Mouse (Mus musculus) lung, embryonic 16.5 days (tissue): Measurements from ENCODE around the gene Olfr1066. TPM values are rescaled to one million over a fixed set of nuclear protein-coding genes. Genes with fewer than 3 reads are reported as not detected.

ENCODE experiments used
- polyA plus RNA-seq: library from polyadenylated mRNA; unstranded; fragments of >200 nt; fragmentation: Nextera tagmentation; extraction: Ambion mirVana; gene quantifications from 2 replicates; pipeline ENCODE4 v1.2.1, GENCODE M21; 2015

Gene Olfr1066
- polyA plus RNA-seq, 1 experiment from 2014 or later, result not detected

Other genes starting within 250 kb of the Olfr1066 start
- gene Olfr1046, start 237.0 kb downstream of the Olfr1066 start, polyA plus RNA-seq, result not detected in 2 replicates
- gene Olfr1047, start 224.9 kb downstream of the Olfr1066 start, polyA plus RNA-seq, result not detected in 2 replicates
- not detected in 2 replicates for gene Olfr1048, start 216.0 kb downstream of the Olfr1066 start, polyA plus RNA-seq
- gene Olfr1049, start 197.9 kb downstream of the Olfr1066 start, polyA plus RNA-seq, result not detected in 2 replicates
- gene Olfr1051, start 177.2 kb downstream of the Olfr1066 start, polyA plus RNA-seq, result not detected in 2 replicates
- gene Olfr1052, start 163.8 kb downstream of the Olfr1066 start, polyA plus RNA-seq, result not detected in 2 replicates
- gene Olfr1053, start 141.0 kb downstream of the Olfr1066 start, polyA plus RNA-seq, result not detected in 2 replicates
- gene Olfr1054, start 120.8 kb downstream of the Olfr1066 start, polyA plus RNA-seq, result not detected in 2 replicates
- not detected in 2 replicates for gene Olfr1055, start 106.0 kb downstream of the Olfr1066 start, polyA plus RNA-seq
- not detected in 2 replicates for gene Olfr1056, start 93.8 kb downstream of the Olfr1066 start, polyA plus RNA-seq
- not detected in 2 replicates for gene Olfr1057, start 77.9 kb downstream of the Olfr1066 start, polyA plus RNA-seq
- gene Olfr1058, start 67.7 kb downstream of the Olfr1066 start, polyA plus RNA-seq, result not detected in 2 replicates
- not detected in 2 replicates for gene Olfr1061, start 42.2 kb downstream of the Olfr1066 start, polyA plus RNA-seq
- gene Olfr1062, start 29.5 kb downstream of the Olfr1066 start, polyA plus RNA-seq, result not detected in 2 replicates
- not detected in 2 replicates for gene Olfr1065, start 5.7 kb downstream of the Olfr1066 start, polyA plus RNA-seq
- not detected in 2 replicates for gene Olfr228, start 31.1 kb upstream of the Olfr1066 start, polyA plus RNA-seq
- not detected in 2 replicates for gene Olfr1076, start 52.2 kb upstream of the Olfr1066 start, polyA plus RNA-seq
- gene Olfr1079, start 86.2 kb upstream of the Olfr1066 start, polyA plus RNA-seq, result not detected in 2 replicates
- gene Olfr1080, start 102.0 kb upstream of the Olfr1066 start, polyA plus RNA-seq, result not detected in 2 replicates
- not detected in 2 replicates for gene Olfr1082, start 142.7 kb upstream of the Olfr1066 start, polyA plus RNA-seq
- not detected in 2 replicates for gene Olfr1084, start 183.5 kb upstream of the Olfr1066 start, polyA plus RNA-seq
- gene Olfr1085, start 205.8 kb upstream of the Olfr1066 start, polyA plus RNA-seq, result not detected in 2 replicates
- gene Olfr1086, start 223.8 kb upstream of the Olfr1066 start, polyA plus RNA-seq, result not detected in 2 replicates
- not detected in 2 replicates for gene Olfr1087, start 242.1 kb upstream of the Olfr1066 start, polyA plus RNA-seq